Mouse (Mus musculus) hindbrain, embryonic 15.5 days (tissue): Measurements from ENCODE around the gene Nfe2l2. TPM values are rescaled to one million over a fixed set of nuclear protein-coding genes. Genes with fewer than 3 reads are reported as not detected.
"Not testable (repeated sequence)": the region's sequence is repeated elsewhere in the genome, so short reads cannot be mapped to it uniquely, and the experiment has no call there.

Experiments used
- ATAC-seq: fragments of 200-750 bp; cut with Nextera tagmentation; 2 replicates; pipeline ENCODE4 v1.8.0; 2017; ENCODE audit warnings: low read depth, moderate number of reproducible peaks, moderate TSS enrichment; ENCODE audit not compliant: low FRiP score
- H3K27ac ChIP-seq: fragments of 300-500 bp; sonication (generic); replicated peaks from 2 replicates; pipeline ENCODE4 v1.5.1; 2015; ENCODE audit warnings: mild to moderate bottlenecking, inconsistent platforms
- H3K27me3 ChIP-seq: fragments of 300-500 bp; sonication (generic); 2 replicates; pipeline ENCODE4 v1.6.1; 2015; ENCODE audit warnings: control low read depth, inconsistent platforms
- H3K36me3 ChIP-seq: fragments of 300-500 bp; sonication (generic); 2 replicates; pipeline ENCODE4 v1.6.1; 2015; ENCODE audit warnings: control low read depth, inconsistent platforms
- H3K4me1 ChIP-seq: fragments of 300-500 bp; sonication (generic); replicated peaks from 2 replicates; pipeline ENCODE4 v1.6.1; 2015; ENCODE audit warnings: control low read depth, inconsistent platforms
- H3K4me2 ChIP-seq: fragments of 300-500 bp; sonication (generic); 2 replicates; pipeline ENCODE4 v1.6.1; 2015; ENCODE audit warnings: moderate library complexity, mild to moderate bottlenecking, inconsistent platforms
- H3K4me3 ChIP-seq: fragments of 300-500 bp; sonication (generic); 2 replicates; pipeline ENCODE4 v1.5.1; 2015; ENCODE audit warnings: mild to moderate bottlenecking, inconsistent platforms
- H3K9ac ChIP-seq: fragments of 300-500 bp; sonication (generic); 2 replicates; pipeline ENCODE4 v1.6.1; 2015; ENCODE audit warnings: inconsistent platforms
- H3K9me3 ChIP-seq: fragments of 300-500 bp; sonication (generic); 2 replicates; pipeline ENCODE4 v1.6.1; 2016; ENCODE audit warnings: control low read depth, inconsistent platforms
- WGBS: fragments of 180-500 bp; shearing (Covaris S2); methylation state at CpG from one replicate; pipeline ENCODE4 v1.1.7; 2015; 5-methylcytosine and 5-hydroxymethylcytosine counted together
- polyA plus RNA-seq: library from polyadenylated mRNA; unstranded; fragments of >200 nt; fragmentation: Nextera tagmentation; extraction: Ambion mirVana; gene quantifications from 2 replicates; pipeline ENCODE4 v1.2.1, GENCODE M21; 2015

The Nfe2l2 gene
- polyA plus RNA-seq, 1 experiment from 2014 or later, result 14.4 TPM

DNA sequence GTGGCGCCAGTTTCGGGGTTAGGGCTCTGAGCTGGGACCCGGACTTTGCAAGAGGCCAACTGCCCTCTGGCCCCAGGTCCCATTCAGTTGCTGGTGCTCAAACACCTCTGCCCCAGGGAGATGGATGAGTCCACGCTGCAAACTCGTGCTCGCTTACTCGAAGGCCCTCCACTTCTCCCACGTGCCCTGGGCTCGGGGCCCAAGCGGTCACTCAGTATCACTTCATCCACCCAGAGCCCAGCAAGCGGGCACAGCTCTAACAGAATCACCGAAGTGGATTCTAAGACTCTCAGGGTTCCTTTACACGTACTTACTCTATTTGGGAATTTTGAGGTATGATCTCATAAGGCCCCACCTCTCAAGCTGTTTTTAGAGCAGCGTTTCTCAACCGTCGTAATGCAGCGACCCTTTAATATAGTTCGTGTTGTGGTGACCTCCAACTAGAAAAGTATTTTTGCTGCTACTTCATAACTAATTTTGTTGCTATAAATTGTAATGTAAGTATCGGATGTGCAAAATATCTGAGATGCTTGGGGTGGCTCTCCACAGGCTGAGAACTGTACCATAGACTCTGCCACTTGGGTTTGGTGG, 816 bp upstream of the Nfe2l2 start:
- peak overlapping the region; percentile 68; the same call in 1 of the 2 replicates for H3K27ac ChIP-seq
- H3K9ac ChIP-seq, result peak overlapping the region; percentile 38; the same call in 1 of the 2 replicates
- ATAC-seq, result 0 out of 2 replicates have a peak, but pooled peaks have one; percentile 6
- H3K9me3 ChIP-seq, result no peaks in the 10 kb centered on the region
- H3K27me3 ChIP-seq, result no peaks in the 10 kb centered on the region
- WGBS, result 33% methylated on average over 19 of the region's 19 CpGs
- peak overlapping the region; percentile 80 for H3K4me2 ChIP-seq
- no peaks in the 10 kb centered on the region for H3K36me3 ChIP-seq
- peak overlapping the region; percentile 52 for H3K4me3 ChIP-seq
- H3K4me1 ChIP-seq, result peaks cover 15% of the 10 kb centered on the region

- peak; percentile 91 for ATAC-seq
- Histone ChIP-seq H3K4me3 (peak overlapping the region; percentile 52), H3K4me2 (peak overlapping the region; percentile 80), H3K9ac (peak overlapping the region; percentile 38), H3K27me3 (no peaks in the 10 kb centered on the region), H3K9me3 (no peaks in the 10 kb centered on the region), H3K36me3 (no peaks in the 10 kb centered on the region), H3K4me1 (peaks cover 15% of the 10 kb centered on the region), H3K27ac (peak overlapping the region; percentile 68)
- under 1% methylated on average over 62 of the region's 62 CpGs for WGBS
Observed at GRCm38 (mm10) chr2:75703375-75704181, 863 bp downstream of the Nfe2l2 start.

DNA sequence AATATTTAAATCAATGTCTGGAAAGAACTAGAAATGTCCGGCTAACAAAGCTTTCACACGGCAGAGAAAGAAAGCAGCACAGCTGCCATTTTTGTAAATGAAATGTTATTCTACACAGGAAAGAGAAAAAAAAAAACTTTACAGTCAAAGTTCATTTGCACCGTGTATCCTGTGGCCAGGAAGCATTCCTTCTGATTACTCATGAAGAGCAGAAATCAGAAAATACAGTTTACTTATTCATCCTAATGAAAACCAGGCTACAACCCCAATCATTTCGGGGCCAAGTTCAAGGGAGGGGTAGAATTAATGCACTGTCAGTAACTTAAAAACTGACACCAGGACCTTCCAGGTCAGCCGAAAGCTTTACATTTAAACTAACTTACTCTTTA, 1.9 kb downstream of the Nfe2l2 start:
- Histone ChIP-seq H3K4me3 (peak overlapping the region; percentile 52), H3K4me1 (peaks cover 15% of the 10 kb centered on the region), H3K4me2 (peak overlapping the region; percentile 80), H3K27ac (no peak overlapping the region), H3K9me3 (no peaks in the 10 kb centered on the region), H3K27me3 (no peaks in the 10 kb centered on the region), H3K36me3 (no peaks in the 10 kb centered on the region), H3K9ac (no peak overlapping the region)
- no peak for ATAC-seq
- 41% methylated on average over 5 of the region's 5 CpGs for WGBS

- H3K4me2 ChIP-seq, result peak overlapping the region; percentile 80
- H3K27ac ChIP-seq, result no peak overlapping the region
- no peaks in the 10 kb centered on the region for H3K9me3 ChIP-seq
- H3K4me3 ChIP-seq, result no peak overlapping the region
- no peak for ATAC-seq
- H3K36me3 ChIP-seq, result no peaks in the 10 kb centered on the region
- WGBS, result 79% methylated on average over 9 of the region's 9 CpGs
- peaks cover 15% of the 10 kb centered on the region for H3K4me1 ChIP-seq
- H3K27me3 ChIP-seq, result no peaks in the 10 kb centered on the region
- H3K9ac ChIP-seq, result no peak overlapping the region
Observed at GRCm38 (mm10) chr2:75701822-75702587, 2.4 kb downstream of the Nfe2l2 start.

DNA sequence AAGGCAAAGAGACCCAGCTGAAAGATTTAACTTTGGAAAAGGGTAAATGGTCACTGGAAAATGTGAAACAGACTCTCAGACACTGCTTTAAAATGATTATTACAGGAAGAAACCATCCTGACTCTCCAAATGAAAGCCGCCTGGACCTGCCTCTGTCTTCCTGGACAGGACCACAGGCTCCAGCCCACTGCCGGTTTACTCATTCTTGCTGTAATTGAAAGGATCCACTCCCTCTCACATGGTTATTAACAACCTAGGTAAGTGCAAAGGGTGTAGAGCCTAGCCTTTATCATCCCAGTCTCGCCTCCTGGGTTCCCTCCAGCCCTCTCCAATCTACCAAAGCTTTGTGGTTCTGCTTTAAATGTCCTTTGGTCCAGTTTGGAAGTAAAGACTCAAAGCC, 3.2 kb downstream of the Nfe2l2 start:
- Histone ChIP-seq H3K4me2 (no peak overlapping the region), H3K27me3 (no peaks in the 10 kb centered on the region), H3K4me1 (peaks cover 15% of the 10 kb centered on the region), H3K27ac (no peak overlapping the region), H3K9ac (no peak overlapping the region), H3K36me3 (no peaks in the 10 kb centered on the region), H3K4me3 (no peak overlapping the region), H3K9me3 (no peaks in the 10 kb centered on the region)
- 83% methylated on average over 3 of the region's 3 CpGs for WGBS
- no peak for ATAC-seq

DNA sequence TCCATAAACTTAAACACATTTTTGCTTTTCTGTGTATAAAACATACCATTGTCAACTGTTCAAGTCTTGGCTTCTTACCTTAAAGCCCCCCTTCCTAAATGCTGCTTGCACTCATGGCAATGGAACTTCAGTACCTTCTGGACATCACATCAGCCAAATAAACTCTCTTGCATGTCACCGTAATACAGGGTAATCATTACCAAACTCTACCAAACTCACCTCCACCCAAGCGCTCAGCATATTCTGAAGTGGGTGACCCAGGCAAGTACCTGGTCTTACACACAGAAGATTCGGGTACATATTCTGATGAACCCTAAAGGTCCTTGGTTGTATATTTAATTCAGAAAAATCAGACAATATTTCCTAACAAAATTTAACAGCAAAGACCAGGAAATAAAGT, 3.9 kb downstream of the Nfe2l2 start:
- Histone ChIP-seq H3K9me3 (no peaks in the 10 kb centered on the region), H3K4me3 (no peak overlapping the region), H3K4me2 (no peak overlapping the region), H3K27me3 (no peaks in the 10 kb centered on the region), H3K9ac (no peak overlapping the region), H3K27ac (no peak overlapping the region), H3K36me3 (no peaks in the 10 kb centered on the region), H3K4me1 (peaks cover 15% of the 10 kb centered on the region)
- ATAC-seq, result no peak
- WGBS, result 100% methylated on average over 3 of the region's 3 CpGs

DNA sequence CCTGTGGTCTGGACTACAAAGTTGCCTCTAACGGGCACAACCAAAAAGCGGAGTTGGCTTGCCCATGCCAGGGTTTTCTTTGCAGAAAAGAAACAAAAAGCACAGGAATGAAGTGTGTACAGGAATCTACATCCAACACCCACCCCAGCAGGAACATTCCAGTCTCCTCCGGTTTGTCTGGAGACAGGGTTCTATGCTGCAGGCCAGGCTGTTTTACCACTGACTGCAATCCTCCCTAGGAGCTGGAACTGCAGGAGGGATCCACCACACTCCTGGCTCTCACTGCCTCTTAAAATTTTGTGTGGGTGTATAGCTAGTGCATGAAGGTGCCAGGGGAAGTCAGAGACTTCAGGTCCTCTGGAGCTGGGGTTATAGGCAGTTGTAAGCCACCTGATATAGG, 5.6 kb downstream of the Nfe2l2 start:
- no peak overlapping the region for H3K4me3 ChIP-seq
- no peak overlapping the region for H3K9ac ChIP-seq
- H3K36me3 ChIP-seq, result no peaks in the 10 kb centered on the region
- whole genome bisulfite sequencing, result 75% methylated on average over 3 of the region's 3 CpGs
- ATAC-seq, result no peak
- H3K27me3 ChIP-seq, result no peaks in the 10 kb centered on the region
- H3K4me2 ChIP-seq, result no peak overlapping the region
- no peaks in the 10 kb centered on the region for H3K9me3 ChIP-seq
- H3K27ac ChIP-seq, result no peak overlapping the region
- 0 out of 2 replicates have a peak, but pooled peaks cover 7% of the 10 kb centered on the region for H3K4me1 ChIP-seq

DNA sequence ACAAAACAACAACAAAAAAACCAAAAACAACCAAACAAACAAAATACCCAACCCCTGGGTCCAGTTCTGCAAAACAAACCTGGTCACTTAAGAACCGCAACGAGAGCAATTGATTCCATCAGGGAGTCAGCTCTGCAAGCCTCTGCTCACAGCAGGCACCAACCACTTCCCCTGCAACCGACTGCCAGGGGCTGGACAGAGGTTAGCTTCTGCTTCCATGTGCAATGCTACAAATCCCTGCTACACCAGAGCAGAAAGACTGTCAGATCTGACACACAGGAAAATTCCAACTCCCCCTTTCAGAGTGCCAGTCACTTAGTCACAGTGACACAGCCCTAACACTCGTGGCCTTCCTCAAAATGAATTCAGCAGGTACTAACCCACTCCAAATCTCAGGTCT, 6.4 kb downstream of the Nfe2l2 start:
- Histone ChIP-seq H3K36me3 (no peaks in the 10 kb centered on the region), H3K9me3 (no peaks in the 10 kb centered on the region), H3K9ac (no peak overlapping the region), H3K27me3 (no peaks in the 10 kb centered on the region), H3K4me3 (no peak overlapping the region), H3K4me2 (no peak overlapping the region), H3K27ac (no peak overlapping the region), H3K4me1 (no peaks in the 10 kb centered on the region)
- WGBS, result 40% methylated on average over 4 of the region's 4 CpGs
- ATAC-seq, result no peak

DNA sequence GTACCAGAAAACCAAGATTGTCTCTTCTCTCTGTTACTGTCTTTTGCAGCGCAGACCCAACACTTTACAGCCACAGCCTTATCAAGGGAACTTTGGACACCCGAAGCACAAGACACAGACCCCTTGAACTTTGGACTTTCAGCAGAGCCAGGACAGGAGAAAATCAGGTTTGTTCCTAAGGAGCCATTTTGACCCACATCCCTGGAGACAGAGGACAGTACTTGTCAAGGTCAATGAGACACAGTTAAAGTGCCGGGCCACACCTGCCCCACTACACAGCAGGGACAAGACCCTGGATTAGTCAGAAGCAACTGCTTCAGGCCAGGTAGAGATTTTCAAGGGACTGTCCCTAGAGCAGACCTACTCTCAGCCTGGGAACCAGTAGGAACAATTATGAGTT, 7.2 kb downstream of the Nfe2l2 start:
- Histone ChIP-seq H3K27ac (no peak overlapping the region), H3K4me1 (no peaks in the 10 kb centered on the region), H3K36me3 (no peaks in the 10 kb centered on the region), H3K4me2 (no peak overlapping the region), H3K9ac (no peak overlapping the region), H3K9me3 (no peaks in the 10 kb centered on the region), H3K27me3 (no peaks in the 10 kb centered on the region), H3K4me3 (no peak overlapping the region)
- WGBS, result 92% methylated on average over 3 of the region's 3 CpGs
- no peak for ATAC-seq

DNA sequence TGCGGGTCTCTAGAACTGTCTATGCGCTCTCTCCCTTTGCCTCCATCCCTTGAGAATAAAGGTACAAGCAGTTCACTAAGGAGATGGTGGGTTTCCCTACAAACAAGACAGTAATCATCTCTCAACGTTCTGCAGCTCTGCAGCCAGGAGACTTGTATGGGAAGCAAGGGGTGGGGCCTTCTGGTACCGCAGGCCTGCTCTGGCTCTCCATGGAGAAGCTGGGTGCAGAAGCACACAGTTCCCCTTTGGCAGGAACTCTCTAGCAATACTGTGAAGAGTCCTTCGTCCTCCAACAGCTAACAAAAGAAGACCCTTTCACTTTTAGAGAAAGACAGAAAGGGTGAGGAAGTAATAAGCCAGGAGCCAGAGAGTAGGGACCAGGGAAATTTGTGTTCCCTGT, 8.1 kb downstream of the Nfe2l2 start:
- Histone ChIP-seq H3K9me3 (no peaks in the 10 kb centered on the region), H3K4me2 (no peak overlapping the region), H3K27me3 (no peaks in the 10 kb centered on the region), H3K4me3 (no peak overlapping the region), H3K4me1 (no peaks in the 10 kb centered on the region), H3K27ac (no peak overlapping the region), H3K9ac (no peak overlapping the region), H3K36me3 (no peaks in the 10 kb centered on the region)
- WGBS, result 56% methylated on average over 5 of the region's 5 CpGs
- no peak for ATAC-seq

DNA sequence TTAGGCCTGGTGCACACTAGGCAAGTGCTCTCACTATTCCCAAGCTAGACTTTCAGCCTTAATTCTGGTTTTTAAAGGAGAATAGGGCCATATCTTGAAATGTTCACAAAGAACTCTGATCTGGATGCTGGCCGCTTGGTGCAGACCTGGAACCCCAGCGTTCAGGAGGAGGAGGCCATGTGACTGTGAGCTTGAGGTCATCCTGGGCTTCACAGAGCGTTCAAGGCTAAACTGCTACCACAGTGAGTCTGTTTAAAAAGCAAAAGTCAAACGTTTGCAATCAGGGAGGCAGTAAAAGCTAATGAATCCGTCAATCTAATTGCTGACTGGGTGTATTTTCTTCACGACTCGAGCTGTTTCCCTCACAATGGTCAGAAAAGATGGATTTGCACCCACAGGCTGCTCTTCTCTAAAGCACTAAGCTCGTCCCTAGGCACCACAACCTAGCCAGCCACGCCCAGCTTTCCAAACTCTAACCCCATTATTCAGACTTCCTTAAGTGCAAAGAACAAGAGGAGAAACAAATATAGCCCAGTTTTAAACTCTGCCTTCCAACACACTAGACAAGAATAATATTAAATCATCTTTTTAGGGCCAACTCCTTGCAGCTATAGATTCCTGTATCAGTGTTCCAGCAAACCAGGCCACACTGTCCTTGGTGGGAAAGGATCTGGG, 8.6 kb downstream of the Nfe2l2 start:
- Histone ChIP-seq H3K9me3 (no peaks in the 10 kb centered on the region), H3K36me3 (no peaks in the 10 kb centered on the region), H3K4me3 (no peak overlapping the region), H3K4me1 (no peaks in the 10 kb centered on the region), H3K4me2 (no peak overlapping the region), H3K9ac (no peak overlapping the region), H3K27ac (no peak overlapping the region), H3K27me3 (no peaks in the 10 kb centered on the region)
- no peak for ATAC-seq
- WGBS, result 49% methylated on average over 9 of the region's 9 CpGs

GRCm38 (mm10) chr2:75694926-75695325, 9.5 kb downstream of the Nfe2l2 start:
- H3K4me2 ChIP-seq, H3K4me3 ChIP-seq, H3K9ac ChIP-seq, H3K36me3 ChIP-seq, ATAC-seq, H3K27ac ChIP-seq, H3K4me1 ChIP-seq, H3K27me3 ChIP-seq, H3K9me3 ChIP-seq: not testable (repeated sequence)
- WGBS, result 91% methylated on average over 3 of the region's 3 CpGs
